Mouse (Mus musculus): ENCODE measurements around the gene 2310011J03Rik.

2310011J03Rik gene

DNA sequence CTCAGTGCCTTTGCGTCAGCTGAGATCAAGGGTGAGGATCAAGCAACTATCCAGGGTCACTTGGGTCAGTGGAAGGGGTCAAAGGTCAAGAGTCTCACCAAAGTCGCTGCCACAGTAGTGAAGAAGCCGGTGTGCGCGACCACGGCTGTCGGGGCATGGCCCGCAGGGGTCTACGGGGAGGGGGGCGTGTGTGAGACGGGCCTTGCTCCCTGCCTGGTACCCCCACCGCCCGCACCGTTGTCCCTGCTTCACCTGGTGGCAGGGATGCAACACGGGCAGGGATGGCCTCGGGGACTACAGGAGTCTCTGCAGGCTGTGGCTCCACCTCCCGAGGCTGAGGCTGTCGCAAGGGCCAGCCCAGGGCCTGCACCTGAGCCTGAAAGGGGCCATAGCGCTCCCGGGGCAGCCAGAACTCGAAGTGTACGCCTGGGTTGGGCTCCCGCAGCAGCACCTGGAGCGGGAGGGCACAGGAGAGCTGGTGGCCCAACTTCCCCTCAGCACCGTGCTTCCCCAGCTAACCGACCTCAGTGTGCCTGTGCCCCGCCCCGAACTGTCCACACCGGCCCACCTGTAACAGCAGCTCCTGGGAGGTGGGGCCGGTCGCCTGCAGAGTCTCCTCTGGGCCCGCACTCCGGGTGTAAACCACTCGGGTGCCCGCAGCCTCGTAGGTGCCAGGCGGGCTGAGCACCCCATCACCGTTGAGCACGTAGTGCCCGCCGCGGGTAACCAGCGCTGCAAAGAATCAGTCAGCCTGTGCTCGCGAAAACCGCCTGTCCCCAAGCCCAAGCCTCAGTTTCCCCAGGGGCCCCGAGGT, 21.4 kb upstream of the 2310011J03Rik start:
- DNase-seq (ENCODE audit: low read depth, low spot score): no peak

DNA sequence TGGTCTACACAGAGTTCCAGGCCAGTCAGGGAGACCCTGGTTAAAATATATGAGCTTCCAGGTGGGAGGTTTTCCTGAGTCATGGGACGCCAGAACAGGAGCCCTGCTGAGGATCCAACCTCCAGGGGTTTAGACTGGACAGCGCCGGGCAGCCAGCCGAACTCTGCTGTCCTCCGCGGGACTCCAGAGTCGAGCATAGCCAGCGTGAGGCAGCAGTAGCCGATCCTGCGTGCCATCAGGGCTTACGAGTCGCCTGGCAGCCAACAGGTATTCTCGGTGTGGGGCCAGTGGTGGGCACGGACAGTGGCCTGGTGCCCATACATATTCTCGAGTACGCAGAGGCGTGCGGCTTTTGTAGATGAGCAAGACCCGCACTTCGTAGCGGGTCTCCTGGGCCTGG, 20.7 kb upstream of the 2310011J03Rik start:
- DNase-seq (ENCODE audit: low read depth, low spot score): no peak

DNA sequence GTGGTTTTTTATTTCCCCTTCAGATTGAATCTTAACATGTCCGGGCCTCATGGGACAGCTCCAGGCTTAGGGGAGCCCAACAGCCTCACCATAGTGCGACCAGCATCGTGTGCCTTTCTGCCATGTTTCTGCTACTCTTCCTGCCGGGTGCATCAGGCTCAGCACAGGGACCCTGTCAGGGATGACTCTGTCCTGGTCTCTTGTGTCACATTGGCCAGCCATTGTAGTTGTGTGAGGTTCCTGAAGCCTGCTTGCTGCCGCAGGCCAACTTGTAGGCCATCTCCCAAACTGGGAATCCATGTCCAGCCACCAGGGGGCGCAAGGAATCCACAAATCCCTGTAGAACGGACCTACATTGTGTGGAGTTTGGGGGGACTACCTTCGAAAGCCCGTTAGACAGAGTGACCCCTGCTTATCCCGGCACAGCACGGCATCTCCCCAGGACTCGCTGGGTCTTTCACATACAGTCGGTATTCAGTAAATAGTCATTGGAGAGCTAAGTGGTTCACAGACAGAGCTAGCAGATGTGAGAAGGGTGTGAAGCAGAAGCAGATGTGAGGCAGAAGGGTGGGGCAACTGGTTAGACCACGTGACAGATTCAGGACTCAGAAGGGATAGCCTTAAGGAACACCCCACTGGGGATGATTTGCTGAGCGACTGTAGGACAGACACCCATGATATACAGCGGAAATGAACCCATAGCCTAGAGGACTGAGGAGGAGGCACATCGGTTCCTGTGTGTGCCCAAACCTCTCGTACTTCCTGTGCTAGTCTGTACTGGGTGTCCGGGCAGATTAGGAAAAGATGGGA, 19.8 kb upstream of the 2310011J03Rik start:
- peak; percentile 87 for DNase-seq (ENCODE audit: low read depth, low spot score)

DNA sequence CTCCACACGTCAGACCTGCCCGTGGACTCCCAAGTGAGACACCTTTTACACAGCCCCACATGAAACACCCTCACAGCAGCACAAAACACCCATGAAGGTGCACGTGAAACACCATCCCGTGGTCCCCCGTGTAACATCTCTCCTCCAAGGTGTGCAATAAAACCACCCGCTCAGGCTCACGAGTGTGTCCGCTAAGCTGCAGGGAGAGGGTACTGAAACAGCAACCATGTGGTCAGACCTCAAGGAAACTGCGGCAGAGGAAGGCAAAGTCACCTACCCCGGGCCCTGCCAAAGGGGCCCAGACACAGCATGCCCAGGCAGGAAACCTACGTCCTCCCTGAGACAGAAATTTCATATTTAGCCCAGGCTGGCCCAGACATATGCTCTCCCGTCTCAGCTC, 15.9 kb upstream of the 2310011J03Rik start:
- no peak for DNase-seq (ENCODE audit: low read depth, low spot score)

DNA sequence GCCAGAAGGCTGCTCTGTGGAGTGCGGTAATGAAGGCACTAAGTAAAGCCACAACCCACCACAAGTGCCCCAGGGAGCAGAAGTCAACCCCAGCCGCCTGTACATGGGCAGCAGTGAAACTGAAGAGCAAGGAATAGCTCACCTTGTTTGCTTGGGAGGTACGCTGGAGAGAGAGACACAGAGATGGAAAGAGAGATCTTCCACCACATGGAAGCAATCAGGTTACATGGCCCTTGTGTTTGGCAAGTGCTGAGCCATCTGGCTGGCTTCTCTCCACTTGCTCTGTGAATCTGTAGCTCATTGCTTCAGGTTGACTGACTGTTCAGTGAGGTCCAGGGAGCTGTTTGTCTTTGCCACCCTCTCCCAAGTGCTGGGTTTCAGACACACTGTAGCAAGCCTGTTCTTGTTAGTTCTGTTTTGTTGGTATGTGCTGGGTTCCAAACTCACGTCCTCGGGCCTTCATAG, 12.2 kb upstream of the 2310011J03Rik start:
- DNase-seq (ENCODE audit: low read depth, low spot score): no peak

DNA sequence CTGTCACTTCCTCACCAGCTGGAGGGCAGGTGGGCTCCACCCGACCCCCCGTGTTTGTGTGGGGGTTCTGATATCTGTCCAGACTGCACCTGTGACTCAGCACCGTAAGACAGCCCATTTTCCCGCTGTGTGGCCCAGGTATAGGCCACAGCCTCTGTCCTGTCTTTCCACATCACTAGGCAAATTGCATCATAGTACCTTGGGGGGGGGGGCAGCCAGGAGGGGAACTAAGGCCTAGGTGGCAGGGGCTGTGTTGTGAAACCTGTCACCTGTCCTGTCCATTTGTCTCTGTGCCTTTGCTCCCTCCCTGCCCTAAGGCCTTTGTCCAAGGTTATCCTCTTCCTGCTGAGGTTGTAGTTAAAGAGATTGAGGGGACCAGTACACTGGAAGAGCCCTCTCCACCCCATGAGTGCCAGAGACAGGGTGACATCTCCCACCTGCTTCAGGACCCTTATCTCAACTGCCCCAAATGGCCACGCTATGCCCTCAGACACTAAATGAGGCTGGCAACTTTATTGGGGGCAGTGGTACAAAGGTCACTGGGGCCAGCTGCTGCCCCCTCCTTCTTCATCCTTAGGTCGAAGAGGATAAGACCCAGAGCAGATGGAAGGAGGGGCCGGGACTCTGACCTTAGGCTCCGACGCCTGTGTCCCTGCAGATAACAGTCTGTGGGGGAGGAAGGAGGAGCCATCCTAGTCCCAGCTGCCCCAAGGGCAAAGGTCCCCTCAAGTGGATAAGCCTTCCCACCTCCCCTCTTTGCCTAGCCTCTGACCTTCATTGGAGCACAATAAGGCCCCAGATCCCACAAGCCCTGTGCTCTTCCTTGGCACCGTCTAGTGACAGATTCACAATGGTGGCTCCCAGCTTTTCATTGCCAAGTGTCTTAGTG, 11.5 kb upstream of the 2310011J03Rik start:
- no peak for DNase-seq (ENCODE audit: low read depth, low spot score)

DNA sequence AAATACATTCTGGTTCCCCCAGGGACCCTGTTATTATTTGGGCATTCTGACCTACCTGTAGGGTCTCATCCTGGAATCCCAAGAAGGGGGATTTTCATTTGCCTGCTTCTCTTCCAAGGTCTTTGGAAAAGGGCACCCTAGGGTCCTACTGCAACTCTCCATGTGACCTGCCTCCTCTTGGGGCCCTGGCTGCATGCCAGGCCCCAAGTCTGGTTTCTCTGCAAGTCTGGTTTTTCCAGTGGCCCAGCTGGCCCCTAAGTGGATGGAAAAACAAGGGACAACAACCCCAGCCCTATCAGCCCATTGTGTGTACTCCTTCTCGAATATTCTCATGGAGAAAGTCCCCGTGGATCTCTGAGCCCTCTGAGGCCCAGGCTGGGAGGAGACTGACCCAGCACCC, 10.6 kb upstream of the 2310011J03Rik start:
- no peak for DNase-seq (ENCODE audit: low read depth, low spot score)

DNA sequence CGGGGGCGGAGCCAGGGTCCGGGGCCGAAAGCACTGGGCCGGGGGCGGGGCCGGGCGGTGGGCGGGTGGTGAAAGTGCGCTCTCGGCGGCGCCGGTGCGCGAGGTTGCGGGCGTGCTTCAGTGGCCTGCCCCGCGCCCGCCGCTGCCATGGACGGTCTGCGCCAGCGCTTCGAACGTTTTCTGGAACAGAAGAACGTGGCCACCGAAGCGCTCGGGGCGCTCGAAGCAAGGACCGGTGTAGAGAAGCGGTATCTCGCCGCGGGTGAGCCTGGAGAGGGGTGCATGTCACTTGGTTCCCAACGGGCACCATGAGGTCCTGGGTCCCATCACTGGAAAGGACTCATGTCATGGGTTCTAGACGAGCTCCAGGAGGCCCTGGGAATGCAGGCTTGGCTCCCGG, 9.7 kb upstream of the 2310011J03Rik start:
- DNase-seq (ENCODE audit: low read depth, low spot score): no peak

DNA sequence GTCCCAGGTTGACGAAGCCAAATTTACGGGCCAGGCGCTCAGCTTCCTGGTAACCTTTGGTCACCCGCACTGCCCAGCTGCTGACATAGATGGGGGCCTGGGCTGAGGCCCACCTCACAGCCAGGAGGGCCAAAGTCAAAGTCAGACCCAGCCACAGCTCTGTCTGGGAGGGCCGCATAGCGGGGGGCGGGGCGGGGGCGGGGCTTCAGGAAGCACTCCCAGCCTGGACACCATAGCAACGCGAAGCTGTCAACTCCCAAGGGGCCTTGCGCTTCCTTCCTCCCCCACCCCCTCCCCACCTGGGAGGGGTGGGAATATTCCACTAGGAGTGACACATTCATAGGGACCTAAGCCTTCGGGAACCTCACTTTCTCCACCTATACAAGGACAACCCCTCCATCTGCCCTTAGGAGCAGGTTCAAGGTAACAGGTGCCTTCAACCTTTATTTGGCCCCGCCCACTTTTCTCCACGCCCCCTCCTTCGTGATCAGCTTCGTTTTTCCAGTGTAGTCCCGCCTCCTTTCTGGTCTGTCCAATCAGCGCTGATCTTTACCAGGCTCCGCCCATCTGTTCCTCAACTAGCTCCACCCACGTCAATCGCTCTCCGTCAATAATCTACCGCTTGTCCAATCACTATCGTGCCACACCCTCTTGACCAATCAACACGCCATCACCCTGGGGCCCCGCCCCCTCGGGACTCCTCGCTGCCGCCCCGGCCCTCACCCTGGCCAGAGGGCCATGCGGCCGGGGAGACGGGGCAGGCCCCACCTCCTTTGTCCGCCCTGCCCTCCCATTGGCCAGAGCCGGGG, 9.1 kb upstream of the 2310011J03Rik start, which contains the start of the genes Pcsk4 and Reep6:
TSS of gene Pcsk4 (minus strand) at position 226 of the 809 bp plus-strand sequence.
TSS of gene Reep6 (plus strand) at position 681 of the 809 bp plus-strand sequence.
- peak; percentile 97 for DNase-seq (ENCODE audit: low read depth, low spot score)

DNA sequence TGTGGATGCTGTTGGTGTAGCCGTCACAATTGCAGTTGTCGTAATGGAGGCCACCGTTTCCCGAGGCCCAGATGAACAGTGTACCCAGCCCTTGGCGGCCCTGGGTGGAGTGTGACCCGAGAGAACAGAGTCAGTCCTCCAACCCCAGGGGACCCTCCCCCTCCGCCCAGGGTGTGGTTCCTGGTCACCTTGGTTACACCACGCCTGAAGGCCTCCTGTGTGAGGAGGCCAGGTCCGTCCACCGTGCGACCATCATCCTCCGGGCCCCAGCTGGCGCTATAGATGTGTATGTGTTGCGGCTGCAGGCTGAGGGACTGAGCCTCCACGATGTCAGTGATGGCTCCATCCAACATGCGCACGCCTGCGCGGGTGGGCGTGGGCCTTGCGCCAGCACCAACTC, 4.7 kb upstream of the 2310011J03Rik start:
- no peak for DNase-seq (ENCODE audit: low read depth, low spot score)

DNA sequence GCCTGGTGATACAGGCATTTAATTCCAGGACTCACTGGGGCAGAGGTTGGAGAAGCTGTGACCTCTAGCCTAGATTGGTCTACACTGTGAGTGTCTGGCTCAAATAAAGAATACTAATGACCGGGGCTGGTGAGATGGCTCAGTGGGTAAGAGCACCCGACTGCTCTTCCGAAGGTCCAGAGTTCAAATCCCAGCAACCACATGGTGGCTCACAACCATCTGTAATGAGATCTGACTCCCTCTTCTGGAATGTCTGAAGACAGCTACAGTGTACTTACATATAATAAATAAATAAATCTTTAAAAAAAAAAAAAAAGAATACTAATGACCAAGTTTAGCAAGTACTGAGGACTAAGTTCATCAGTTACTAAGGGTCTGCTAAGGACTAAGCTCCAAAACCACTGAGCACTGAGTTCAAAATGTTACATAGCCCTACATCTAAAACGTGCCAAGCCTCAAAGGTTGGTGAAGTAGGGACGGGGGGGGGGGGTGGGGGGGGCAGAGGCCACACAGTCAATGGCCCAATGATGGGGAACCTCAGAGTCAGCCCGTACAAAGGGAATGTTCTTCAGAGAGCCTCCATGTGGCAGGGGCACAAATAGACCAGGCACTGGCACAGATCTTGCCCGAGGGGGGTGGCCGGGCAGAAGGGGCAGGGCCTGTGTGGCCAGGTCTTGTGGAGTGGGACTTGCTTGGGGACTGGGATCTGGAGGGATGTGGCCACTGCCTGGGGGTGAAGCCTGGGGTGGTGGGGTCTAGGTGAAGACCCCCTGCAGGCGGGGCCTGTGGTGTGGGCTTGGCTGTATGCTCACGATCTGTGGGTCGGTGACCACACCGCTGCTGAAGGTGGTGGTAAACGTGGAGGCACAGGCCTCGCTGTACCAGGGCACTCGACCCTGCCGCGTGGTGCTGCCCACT, 4.0 kb upstream of the 2310011J03Rik start:
- no peak for DNase-seq (ENCODE audit: low read depth, low spot score)

DNA sequence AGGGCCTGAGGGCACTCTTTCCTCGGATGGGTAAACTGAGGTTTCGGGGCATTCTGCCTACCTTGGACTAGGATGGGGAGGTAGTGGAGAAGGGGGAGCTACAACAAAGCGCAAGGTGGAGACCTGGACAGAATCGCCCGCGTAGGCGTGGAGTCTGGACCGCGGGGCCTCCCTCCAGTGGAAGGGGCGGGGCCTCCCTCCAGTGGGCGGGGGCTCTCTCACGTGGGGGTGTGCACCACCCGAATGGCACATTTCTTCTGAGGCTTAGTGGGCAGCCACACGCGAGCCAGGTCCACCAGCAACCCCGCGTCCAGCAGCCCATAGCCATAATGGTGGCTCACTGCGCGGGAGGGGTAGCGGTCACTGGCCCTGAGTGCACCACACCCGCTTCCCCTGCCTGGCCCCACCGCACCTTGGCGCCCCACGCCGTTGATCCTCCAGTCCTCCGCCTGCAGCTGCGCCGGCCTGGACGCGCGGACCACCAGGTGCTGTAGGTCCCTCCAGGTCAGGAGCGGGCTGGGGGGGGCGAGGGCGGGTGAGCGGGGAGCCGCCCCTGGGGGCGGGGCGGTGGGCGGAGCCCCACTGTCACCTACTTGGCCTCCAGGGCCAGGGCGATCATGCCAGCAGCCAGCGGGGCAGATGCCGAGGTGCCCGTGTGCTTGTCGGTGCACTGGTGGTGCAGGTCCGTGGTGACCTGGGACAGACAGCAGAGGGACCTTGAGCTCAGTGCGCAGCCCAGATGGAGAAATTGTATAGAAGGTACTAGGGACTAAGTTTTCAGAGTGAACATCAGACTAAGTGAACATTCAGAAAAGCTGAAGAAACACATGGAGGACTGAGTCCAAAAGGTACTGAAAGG, 3.2 kb upstream of the 2310011J03Rik start:
- peak; percentile 50 for DNase-seq (ENCODE audit: low read depth, low spot score)

DNA sequence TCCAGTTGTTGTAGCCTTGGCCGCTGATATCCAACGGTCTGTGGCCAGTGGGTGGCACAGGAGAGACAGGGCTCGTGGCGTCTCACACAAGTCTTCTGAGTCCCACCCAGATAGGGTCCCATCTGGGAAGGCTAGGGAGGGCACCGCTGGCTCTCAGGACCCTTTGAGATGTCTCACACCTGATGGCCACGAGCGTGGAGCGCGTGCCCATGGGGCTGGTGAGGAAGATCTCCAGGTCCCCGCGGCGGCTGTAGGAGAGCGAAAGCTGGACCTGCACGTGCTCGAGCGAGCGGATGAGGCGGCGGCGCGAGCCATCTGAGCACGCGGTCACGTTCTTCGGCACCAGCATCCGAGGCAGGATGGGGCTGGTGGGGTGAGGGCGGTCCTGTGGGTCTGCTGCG, 2.5 kb upstream of the 2310011J03Rik start:
- no peak for DNase-seq (ENCODE audit: low read depth, low spot score)

DNA sequence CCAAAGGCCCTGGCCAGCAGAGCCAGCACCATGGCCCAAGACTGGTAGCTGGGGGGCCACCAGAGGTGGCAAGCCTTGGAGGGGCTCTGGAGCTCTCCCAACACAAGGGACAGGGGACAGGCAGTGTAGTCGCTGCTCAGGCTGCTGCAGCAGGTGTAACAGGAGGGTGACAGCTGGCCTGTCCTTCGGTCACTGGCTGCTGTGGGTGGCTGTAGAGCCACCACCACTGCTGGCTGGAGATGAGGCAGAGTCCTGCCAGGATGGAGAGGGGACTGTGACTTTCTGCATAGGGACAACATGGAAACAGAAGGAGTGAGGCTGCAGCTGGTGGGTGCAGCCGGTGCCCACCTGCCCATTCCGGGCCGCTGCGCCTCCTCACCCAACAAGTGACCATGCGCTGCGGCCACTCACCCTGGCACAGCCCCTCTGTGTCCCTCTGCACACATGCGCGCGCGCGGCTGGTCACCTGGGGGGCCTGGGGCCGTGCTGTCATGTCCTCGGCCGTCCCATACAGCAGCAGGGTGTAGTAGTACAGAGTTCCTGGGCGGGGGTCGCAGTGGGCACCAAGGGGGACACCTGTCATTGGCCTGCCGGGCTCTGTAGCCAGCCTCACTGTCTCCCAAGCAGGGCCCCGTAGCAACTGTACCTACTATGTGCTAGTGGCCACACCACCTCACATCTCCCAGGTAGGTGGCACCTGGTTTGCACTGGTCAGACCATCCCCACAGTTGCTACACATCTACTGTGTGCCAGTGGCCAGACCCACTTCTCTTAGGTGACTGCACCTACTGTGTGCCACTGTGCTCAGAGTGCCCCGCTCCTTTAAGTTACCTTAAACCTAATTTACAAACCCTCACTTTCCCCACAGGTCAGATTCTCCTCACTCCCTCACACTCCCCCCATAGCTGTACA, 1.6 kb upstream of the 2310011J03Rik start:
- no peak for DNase-seq (ENCODE audit: low read depth, low spot score)

DNA sequence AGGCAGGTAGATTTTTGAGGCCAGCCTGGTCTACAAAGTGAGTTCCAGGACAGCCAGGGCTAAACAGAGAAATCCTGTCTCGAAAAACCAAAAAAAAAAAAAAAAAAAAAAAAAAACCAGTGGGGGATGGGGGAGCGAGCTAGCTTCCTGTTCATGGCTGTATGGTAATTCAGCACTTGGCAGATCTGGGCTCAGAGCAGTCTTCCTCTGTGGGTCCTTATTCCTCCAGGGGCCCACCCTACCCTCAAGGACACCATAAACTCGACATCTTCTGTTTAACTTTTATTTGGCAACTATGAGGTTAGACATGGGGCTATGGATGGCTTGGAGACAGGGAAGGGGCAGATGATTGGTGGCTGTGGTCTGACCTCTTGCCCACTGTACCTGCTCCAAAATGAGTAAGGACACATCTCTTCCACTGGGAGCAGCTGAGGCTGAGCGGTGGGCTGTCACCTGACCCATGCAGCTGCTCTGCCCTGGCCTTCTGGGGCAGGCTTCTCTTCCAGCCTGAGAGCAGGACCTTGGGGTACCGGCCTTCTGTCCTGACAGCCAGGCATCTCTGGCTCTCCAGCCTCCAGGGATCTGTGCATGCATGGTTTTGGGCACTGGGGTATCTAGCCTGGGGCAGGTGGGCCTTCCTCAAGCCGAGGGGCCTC, 805 bp upstream of the 2310011J03Rik start:
- no peak for DNase-seq (ENCODE audit: low read depth, low spot score)

DNA sequence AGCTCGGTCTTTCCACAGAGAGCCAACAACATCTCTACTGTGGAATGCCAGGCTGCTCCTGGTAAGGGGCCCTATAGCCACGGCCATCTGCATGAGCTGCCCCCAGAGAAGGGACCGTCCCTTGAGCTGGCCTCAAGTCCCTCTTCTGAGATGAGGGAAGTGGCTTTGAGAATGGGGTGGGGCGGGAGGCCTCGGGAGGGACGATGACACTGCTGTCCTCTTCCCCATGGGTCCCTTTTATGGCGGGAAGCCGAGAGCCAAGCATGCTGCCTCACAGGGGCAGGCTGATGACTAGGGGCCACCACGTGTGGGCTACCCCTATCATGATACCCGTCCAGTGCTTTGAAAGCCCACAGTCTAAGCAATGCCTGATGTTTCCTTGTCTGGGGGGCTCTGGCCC, 3.3 kb downstream of the 2310011J03Rik start:
- no peak for DNase-seq (ENCODE audit: low read depth, low spot score)

DNA sequence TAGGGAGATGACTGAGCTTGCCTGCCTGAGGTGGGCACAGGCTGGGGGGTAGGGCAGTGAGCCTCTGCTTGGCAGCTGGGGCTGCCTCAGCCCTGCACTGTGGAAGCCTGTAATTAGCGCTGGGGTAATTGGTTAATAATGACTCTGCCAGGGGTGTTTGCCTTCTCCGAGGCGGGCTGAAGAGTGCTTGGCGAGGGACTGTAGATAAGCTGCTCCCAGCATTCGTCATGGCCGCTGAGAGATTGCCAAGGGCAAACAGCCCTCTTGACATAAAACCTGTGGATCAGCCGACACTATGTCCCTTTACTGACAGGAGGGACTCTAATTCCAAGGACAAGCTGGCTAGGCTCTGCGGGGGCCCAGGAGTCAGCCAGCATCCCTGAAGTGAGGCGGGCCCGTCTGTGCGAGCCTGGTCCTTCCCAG, 4.0 kb downstream of the 2310011J03Rik start:
- no peak for DNase-seq (ENCODE audit: low read depth, low spot score)
